Mouse (Mus musculus) NIH3T3 (cell line): ENCODE results near the gene Cnst.

Source experiments
- DNase-seq: peaks from one replicate; pipeline ENCODE4 v3.0.0-alpha.2; 2012; ENCODE audit warnings: low read depth

Gene Cnst

GRCm38 (mm10) chr1:179553197-179553948, 7.2 kb downstream of the Cnst start:
- peak; percentile 40 for DNase-seq

GRCm38 (mm10) chr1:179553949-179554347, 7.8 kb downstream of the Cnst start:
- peak; percentile 32 for DNase-seq

- DNase-seq: no peak
These were observed 10.8 kb downstream of the Cnst start for GRCm38 (mm10) chr1:179556921-179557320.

- DNase-seq: no peak
These were observed 13.4 kb downstream of the Cnst start for GRCm38 (mm10) chr1:179559446-179560194.

- DNase-seq: no peak
These were observed 14.8 kb downstream of the Cnst start for GRCm38 (mm10) chr1:179560845-179561430.

GRCm38 (mm10) chr1:179563211-179563610, 17.0 kb downstream of the Cnst start:
- no peak for DNase-seq

- DNase-seq: no peak
These were observed 17.8 kb downstream of the Cnst start for GRCm38 (mm10) chr1:179563926-179564325.

- no peak for DNase-seq
These were observed 21.4 kb downstream of the Cnst start for GRCm38 (mm10) chr1:179567558-179567957.

- DNase-seq: no peak
These were observed 22.7 kb downstream of the Cnst start for GRCm38 (mm10) chr1:179568690-179569398.

GRCm38 (mm10) chr1:179570482-179570881, 24.3 kb downstream of the Cnst start:
- peak; percentile 68 for DNase-seq

- no peak for DNase-seq
These were observed 25.5 kb downstream of the Cnst start for GRCm38 (mm10) chr1:179571686-179572085.

- DNase-seq: peak; percentile 72
These were observed 27.6 kb downstream of the Cnst start for GRCm38 (mm10) chr1:179573650-179574206.

- DNase-seq: no peak
These were observed 32.5 kb downstream of the Cnst start for GRCm38 (mm10) chr1:179578625-179579024.

GRCm38 (mm10) chr1:179580200-179580599, 34.0 kb downstream of the Cnst start:
- DNase-seq: no peak

GRCm38 (mm10) chr1:179581422-179581821, 35.3 kb downstream of the Cnst start:
- DNase-seq: no peak

- no peak for DNase-seq
These were observed 35.9 kb downstream of the Cnst start for GRCm38 (mm10) chr1:179582021-179582433.

GRCm38 (mm10) chr1:179583090-179583489, 36.9 kb downstream of the Cnst start:
- no peak for DNase-seq

GRCm38 (mm10) chr1:179584220-179584619, 38.0 kb downstream of the Cnst start:
- DNase-seq: no peak

GRCm38 (mm10) chr1:179585646-179586045, 39.5 kb downstream of the Cnst start:
- no peak for DNase-seq

- no peak for DNase-seq
These were observed 40.4 kb downstream of the Cnst start for GRCm38 (mm10) chr1:179586430-179587095.

- DNase-seq: no peak
These were observed 42.1 kb downstream of the Cnst start for GRCm38 (mm10) chr1:179588230-179588629.
